Mouse (Mus musculus) spleen, adult 12 weeks (tissue): ENCODE measurements around the gene Acsf3.

Source experiments
- DNase-seq: peaks from one replicate; pipeline ENCODE4 v3.0.0; 2022; ENCODE audit warnings: low spot score

Acsf3 gene

DNA sequence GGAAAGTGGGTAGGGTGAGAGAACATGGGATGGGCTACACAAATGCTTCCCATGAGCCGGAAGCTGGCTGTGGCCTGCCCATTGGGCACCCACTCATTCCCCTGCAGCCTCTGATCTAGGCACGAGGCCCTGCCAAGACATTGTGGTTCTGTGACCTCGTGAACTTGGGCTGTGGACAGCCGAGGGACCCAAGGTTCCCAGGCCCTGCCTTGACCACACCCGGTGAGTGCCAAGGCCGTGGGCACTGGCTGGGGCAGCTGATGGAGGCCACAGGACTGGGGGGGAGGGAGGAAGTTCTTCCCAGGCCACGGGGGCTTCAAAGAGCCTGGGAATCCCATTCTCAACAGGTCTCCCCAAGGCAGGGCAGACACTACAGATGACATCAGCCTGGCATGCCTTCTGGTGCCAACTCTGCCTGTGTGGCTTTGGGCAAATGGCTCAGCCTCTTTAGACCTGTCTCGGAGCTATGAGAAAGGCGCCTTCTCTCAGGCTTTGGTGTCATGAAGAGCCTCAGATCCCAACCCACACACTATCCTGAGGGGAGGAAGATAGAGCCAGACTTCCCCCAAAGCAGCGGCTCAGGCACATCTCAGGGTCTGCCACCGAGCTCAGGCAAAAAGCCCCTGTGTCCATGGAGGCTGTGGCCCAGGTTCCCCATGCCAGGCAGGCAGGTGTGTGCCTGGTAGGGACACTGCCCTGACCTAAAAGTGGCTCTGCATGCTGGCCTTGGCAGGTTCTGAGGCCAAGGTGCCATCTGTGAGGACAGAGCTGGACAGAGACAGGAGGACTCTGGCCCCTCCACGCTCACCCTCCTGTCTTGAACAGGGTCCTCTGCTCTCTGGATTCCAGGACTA is 76.6 kb downstream of the Acsf3 start:
- no peak for DNase-seq

DNA sequence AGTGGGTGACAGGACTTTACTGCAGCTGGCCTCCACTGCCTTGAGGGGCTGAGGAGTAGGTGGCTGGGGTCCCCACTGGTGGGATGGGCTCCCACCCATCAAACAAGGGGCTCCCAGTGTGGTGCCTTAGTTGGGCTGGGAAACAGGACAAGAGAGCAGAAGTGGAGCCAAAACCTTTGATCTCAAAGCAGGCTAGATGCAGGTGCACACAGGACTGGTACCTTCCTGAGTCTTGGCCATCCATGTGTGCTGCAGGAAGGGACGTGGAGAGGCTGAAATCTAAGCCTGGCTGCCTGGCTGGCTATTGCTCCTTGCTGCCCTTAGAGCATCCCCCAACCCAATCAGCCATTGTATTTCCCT is 77.2 kb downstream of the Acsf3 start:
- DNase-seq = no peak

DNA sequence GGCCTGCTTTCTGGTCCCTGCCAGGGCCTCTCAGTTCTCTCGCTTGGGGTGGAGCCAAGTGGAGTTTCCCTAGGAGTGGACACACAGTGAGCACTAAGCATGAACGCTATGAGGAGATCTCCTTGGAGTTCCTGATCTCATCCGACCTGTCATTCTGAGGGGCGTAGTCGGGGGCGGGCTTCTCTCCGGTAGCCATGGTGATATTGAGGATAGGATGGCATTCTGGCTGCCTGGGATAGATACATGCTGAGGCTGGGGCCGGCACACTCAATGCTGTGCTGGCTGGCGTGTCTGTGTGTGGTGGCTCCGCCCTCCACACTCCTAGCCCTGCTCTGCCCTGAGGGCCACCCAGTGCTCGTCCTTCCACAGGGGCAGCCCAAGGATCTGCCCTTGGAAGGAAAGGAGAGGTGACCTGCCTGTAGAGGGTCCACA is 78.1 kb downstream of the Acsf3 start:
- no peak for DNase-seq

DNA sequence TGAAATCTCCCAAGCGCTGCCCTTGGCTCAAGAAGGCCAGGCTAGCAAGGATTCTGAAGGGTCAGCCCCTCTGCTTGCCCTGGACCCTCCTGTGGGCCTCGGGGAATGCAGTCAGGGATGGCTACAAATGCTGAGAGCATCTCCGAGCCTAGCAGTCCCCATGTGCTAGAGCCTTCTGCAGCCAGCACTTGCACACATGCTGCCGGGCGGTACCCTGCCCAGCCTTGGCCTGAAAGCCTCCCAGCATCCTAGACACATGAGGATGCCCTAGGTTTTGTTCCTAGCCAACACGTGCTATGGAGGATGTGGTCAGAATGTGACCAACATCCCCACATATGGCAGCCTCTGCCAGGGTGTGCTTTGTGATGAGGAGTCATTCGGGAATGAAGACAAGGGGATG is 79.1 kb downstream of the Acsf3 start:
- DNase-seq = no peak

DNA sequence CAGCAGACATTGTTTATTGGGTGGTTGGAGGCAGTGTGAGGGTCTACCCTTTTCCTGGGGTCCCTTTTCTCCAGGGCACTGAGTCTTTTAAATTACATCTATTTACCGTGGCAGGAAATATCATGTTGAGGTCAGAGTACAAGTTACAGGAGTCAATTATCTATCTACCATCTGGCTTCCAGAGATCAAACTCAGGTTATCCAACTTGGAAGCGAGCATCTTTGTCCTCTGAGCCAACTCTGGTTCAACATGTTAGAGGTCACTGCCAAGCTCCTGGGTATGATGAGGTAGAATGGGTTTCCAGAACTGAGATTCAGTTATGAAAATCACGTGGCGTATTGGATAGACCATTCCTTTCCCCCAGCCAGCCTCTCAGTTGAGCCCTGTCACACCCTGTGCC is 79.8 kb downstream of the Acsf3 start:
- DNase-seq = no peak

DNA sequence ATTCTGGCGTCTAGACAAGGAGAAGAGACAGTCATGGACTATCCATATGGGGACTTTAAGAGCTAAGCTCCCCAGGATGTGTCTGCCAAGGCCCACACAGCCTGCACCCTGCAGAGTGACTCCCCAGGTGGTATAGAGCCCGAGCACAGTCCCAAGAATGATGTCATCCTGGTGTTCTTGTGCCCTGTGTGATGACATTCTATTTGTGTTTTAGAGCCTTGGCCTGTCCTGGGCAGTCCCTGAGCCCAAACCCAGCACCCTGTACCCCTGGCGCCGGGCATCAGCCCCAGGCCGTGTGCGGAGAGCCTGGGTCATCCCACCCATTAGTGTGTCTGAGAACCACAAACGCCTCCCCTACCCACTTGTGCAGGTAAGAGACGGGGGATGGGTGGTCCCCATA is 81.0 kb downstream of the Acsf3 start:
- DNase-seq = no peak

DNA sequence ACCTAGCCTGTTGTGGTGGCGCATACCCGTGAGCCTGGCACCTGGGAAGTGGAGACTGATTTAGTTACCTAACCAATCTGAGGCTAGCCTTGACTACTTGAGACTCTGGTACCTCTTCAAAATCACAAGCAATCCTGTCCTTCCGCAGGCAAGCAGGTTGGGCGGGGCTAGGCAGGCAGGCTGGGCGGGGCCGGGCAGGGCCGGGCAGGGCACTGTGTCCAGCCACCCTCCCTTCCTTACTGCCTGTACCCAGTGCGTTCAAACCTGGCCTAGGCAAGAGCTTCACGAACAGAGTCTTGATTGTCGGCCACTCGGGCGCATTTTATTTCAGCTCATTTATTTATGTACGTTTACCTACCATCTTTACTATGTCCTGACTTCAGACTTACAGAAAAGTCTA is 84.6 kb downstream of the Acsf3 start:
- no peak for DNase-seq

DNA sequence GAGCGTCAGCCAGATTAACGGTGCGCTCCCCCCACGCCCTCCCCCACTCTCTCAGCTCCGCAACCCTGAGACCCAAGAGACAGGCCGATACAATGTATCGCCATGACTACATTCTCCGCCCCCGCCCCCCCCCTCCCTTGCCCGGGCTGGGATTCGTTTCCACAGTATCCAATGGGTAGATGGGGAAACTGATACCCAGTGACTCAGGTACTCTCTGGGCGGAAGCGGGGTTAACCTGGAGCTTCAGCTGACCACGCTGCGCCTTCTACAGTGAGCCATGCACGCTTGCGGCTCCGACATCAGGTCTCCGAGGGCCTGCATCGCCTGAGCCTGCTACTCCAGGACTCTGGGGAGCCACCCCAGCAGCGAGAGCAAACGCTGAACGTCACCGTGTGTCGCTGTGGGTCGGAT is 89.4 kb downstream of the Acsf3 start:
- DNase-seq = no peak

DNA sequence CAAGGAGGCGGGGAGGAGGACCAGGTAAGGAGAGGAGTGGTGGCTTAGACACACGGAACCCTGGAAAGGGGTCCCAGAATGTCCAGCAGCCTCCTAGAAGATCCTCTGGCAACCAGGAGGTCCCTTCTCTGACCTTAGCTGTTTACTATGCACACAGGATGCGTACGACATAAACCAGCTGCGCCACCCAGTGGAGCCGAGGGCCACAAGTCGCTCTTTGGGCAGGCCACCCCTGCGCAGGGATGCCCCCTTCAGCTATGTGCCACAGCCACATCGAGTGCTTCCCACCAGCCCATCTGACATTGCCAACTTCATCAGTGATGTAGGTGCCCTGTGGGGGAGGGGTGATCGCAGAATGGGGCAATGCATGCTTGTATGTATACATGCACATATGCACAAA is 90.2 kb downstream of the Acsf3 start:
- no peak for DNase-seq

DNA sequence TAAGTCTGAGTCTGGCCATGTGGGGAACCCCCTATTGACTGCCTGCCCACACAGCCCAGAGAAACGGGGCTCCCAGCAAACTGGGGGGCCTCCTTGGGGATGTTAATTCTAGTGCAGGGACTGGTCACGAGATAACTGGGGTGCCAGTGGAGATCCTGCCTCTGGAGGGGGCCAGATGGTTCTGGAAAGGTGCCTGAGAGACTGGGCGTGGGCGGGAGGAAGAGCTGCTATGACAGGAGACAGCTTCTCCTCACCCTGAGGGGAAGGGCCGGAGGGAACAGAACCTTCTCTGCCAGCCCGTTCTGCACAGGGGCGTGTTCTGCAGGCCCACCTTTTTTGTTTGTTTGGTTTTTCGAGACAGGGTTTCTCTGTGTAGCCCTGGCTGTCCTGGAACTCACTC is 90.9 kb downstream of the Acsf3 start:
- no peak for DNase-seq
